Mouse (Mus musculus): ENCODE measurements at regions not wholly inside any gene's neighbourhood (a gene's known extent, or its start where the extent isn't known, plus 50 kb on each side); places are given as distances from the start of the nearest gene placed in this dataset.
A peak's percentile ranks its signal among the peaks of the same experiment; 100 is the strongest.

DNA sequence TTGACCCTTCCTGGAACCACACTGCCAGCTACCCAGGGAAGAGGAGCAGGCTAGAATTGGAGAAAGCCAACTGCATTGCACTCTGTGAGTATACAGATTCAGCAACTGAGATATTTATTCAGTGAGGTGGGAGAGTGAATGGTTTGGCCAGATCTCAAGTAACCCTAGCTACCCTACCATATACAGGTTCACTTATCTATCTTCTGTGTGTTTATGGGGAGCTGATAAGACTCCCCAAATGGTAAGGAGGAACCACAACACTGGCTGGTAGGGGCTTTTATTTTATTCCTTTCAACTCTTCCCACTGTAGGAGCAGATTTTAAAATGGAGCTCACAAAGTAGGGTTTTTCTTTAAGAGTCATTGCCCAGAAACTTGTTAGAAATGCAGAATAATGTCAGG lies 62.9 kb downstream of the Arrdc3 start:
- DNase-seq (ENCODE audit: low spot score), result no peak

DNA sequence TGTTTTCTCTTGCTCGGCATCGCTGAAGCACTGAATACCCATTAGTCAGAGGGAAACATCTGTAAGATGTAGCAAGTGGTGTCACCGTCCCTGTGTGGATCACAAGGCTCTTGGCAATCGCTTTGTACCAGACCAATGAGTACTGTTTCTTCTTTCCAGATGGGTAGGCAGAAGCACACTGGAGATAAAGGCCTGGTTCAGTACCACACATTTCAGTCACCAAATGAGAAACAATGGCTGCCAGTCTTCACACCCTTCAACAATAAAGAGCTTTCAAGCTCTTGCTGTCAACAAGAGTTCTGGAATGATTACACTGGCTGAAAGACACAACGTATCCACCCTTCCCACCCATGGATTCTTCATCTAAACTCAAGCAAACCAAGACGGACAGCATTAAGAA lies 64.5 kb downstream of the Arrdc3 start:
- no peak for DNase-seq (ENCODE audit: low spot score)

- DNase-seq (ENCODE audit: low spot score), result no peak
Observed at GRCm38 (mm10) chr13:80949133-80949697, 66.0 kb downstream of the Arrdc3 start.

- DNase-seq (ENCODE audit: low spot score), result no peak
Observed at GRCm38 (mm10) chr13:80950239-80950638, 67.1 kb downstream of the Arrdc3 start.

GRCm38 (mm10) chr13:80950803-80951202 lies 67.6 kb downstream of the Arrdc3 start:
- DNase-seq (ENCODE audit: low spot score), result no peak

- DNase-seq (ENCODE audit: low spot score), result no peak
Observed at GRCm38 (mm10) chr13:80951327-80951726, 68.1 kb downstream of the Arrdc3 start.

GRCm38 (mm10) chr13:80952851-80953250 lies 69.7 kb downstream of the Arrdc3 start:
- DNase-seq (ENCODE audit: low spot score), result no peak

DNA sequence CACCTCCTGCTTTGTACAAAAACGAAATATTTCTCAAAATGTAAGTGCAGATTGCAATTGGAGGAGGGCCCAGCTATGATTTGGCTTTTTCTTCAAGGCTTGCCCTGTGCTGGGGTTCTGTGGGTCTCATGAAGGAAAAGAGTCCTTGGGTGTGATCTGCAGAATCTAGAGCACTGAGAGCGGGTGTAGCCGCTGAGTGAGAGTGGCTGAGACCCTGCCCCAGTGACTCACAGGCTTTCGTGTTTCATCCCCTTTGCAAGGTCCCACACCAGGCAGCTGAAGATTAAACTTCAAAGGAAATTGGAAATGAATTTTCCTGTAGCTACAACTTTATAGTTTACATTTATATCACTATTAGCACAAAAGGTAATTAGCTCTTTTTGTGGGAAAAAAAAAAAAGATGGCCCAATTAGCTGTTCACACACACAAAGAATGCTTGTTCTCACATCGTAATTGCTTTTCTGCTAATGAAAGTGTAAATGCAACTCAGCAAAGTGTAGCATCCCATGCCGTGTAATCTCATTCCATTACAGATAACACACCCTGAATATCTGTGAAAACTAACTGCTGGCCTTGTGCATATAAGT lies 71.0 kb downstream of the Arrdc3 start:
- DNase-seq (ENCODE audit: low spot score), result no peak

DNA sequence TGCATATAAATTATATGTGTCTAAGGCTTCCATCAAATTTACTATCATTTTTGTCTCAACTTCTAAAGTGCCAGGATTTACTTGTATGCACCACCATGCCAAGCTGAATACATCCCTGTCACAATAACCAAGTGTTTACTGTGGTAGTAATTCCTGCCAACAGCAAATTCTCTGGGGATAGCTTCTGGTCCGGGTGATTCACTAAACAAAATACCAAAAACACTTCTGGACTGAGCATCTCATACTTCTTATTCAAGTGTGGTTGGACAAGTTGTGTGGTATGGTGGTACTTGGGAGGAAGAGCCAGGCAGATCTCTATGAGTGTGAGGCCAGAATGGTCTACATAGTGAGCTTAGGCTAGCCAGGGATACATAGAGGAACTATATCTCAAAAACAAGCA lies 73.8 kb downstream of the Arrdc3 start:
- DNase-seq (ENCODE audit: low spot score), result no peak

DNA sequence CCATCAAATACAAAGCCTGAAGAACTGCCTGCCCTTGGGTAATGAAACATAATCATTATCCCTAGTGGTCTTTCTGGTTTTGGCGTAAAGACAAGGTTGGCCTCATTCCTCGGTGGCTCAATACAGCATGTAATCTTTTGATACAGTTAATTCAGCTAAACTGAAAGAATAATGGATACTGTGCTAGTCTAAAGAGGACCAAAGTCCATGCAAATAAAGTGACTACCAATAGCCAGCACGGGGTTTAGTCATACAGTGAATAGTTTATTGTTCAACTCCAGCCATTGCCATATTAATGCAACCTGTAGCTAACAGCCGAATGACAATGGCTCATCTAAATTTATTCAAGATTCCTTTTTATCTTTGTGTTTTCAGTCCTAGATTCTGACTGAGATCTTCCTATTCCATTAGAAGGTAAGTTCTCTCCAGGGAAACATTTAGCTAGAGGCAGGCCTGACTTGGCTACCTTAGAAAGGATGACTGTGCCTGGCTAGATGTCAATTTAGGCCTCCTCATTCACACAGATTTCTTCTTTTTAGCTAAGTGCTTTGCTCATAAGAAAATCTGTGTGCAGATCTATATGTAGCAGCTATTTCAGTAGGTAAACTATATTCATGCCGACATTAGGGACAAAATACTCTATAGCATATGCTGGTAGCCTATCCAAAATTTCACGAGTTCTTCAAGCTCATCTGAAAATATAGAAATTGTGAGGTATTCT lies 74.4 kb downstream of the Arrdc3 start:
- DNase-seq (ENCODE audit: low spot score), result no peak

GRCm38 (mm10) chr13:80959763-80960162 lies 76.6 kb downstream of the Arrdc3 start:
- DNase-seq (ENCODE audit: low spot score), result no peak

DNA sequence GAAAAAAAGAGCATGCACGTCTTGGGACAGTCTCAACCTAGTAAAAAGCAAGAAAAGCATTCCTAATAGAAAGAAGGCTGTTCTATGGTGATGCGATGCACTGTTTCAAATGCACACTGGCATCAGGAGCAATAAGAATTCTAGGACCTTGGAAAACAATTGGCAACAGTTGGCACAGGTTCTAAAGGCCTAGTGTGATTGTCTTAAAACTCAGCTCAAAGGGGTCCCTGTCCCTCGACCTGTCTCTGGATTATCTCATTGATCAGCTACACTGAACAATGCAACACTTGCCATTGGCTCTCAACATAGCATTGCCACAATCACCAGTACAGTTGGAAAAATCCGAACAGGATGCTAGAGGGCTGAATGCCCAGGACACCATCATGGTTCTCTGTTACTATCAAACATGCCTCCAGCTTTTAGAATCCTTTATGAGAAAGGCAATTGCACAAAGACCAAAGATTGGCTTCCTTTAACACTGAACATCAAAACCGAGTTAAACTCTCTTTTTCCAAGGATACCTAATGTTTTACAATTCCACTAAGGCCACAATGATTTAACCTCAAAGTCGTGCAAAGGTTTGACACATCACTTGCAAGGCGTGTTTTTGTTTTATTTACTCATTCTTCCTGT lies 78.9 kb downstream of the Arrdc3 start:
- no peak for DNase-seq (ENCODE audit: low spot score)

DNA sequence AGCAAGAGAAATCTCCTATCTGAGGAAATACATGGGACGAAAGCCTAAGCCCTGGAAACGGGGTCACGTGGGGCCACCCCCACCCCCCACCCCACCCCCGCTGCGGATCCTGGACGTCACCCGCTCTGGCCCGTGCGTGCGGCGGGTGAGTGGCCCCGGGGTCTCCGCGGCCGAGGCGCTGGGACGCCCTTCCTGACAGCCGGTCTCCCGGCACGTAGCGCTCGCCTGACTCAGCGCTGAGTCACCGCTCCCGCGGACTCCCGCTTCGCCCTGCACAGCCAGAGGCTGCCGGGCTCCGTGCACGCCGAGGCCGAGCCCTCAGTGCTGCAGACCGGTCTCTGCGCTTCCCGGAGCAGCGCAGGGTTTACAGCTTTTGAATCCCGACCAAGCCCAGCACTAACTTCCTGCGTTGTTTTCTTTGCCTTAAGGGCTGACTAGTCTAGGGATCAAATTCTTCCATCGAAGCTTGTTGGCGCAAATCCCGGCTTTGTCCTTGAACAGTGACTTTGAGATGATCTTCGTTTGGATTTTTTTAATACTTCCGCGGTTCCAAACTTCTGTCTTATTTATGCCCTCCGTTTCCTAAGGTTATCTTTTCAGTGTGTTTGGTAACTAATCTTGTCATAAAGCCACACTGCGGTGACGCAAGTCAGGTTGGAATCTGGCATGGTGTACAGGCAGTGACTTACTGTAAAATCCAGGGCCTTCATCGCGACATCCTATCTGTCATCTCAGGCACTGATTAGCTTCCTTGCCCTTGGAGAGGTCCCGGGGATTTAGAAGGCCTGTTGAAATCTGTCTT lies 79.8 kb downstream of the Arrdc3 start:
- peak; percentile 46 for DNase-seq (ENCODE audit: low spot score)

GRCm38 (mm10) chr13:80963591-80963940 lies 80.4 kb downstream of the Arrdc3 start:
- no peak for DNase-seq (ENCODE audit: low spot score)

DNA sequence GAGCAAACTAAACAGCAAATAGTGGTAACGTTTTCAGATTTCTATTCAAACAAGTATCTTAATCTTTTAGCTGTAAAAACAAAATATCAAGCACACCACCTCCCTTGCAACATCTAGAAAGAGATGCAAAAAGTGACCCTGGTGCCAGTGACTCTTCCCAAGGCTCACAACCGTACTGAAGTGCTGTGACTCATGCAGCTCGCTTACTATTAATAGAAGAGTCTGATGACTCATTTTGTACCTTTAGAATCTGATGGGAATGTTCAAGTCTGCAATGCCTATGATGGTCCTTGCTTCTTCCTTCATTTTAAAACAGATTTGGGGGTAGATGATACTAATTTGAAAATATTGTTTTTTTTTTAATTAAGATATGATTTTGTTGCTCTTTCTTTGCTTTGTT lies 88.5 kb downstream of the Arrdc3 start:
- DNase-seq (ENCODE audit: low spot score), result no peak

- DNase-seq (ENCODE audit: low spot score), result no peak
Observed at GRCm38 (mm10) chr13:80974424-80974823, 91.2 kb downstream of the Arrdc3 start.

- no peak for DNase-seq (ENCODE audit: low spot score)
Observed at GRCm38 (mm10) chr13:80977266-80977665, 94.1 kb downstream of the Arrdc3 start.

GRCm38 (mm10) chr13:80981201-80981600 lies 98.0 kb downstream of the Arrdc3 start:
- DNase-seq (ENCODE audit: low spot score), result no peak

DNA sequence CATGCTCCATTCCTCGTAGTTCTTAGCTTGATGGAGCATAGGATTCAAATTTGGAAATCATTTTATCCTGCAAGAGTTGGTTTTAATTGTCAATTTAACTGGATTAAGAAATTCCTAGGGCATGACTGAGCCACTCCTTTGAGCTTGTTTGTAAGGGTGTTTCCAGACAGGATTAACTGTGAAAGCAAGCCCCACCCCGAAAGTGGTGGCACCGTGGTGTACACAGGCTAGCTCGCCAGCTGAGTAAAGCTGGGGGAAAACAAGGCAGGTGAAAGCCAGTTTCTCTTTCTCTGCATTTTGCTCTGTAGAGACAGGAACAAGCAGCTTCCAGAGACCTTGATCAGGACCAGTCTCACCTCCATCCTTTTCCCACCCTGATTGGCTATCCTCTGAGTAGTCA lies 103.5 kb downstream of the Arrdc3 start:
- no peak for DNase-seq (ENCODE audit: low spot score)

DNA sequence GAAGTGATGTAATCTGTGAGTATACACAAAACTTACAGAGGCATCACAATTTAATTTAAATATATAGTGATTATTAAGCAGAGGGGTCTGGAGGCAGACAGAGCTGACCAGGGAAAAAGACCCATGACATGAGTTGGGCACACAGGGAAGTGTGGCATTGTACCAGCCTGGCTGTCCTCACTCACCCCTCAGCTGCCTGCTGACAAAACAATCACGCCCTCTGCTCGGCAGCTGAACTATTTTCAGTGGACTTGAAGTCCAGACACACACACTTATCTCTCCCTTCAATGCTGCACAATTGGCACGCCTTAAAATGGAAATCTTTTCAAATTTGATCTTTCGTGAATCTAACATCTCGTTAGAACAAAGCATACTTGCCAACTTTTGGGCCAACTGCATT lies 106.6 kb downstream of the Arrdc3 start:
- no peak for DNase-seq (ENCODE audit: low spot score)

- no peak for DNase-seq (ENCODE audit: low spot score)
Observed at GRCm38 (mm10) chr13:80992342-80992741, 109.2 kb downstream of the Arrdc3 start.
